Mouse (Mus musculus): ENCODE measurements at regions not wholly inside any gene's neighbourhood (a gene's known extent, or its start where the extent isn't known, plus 50 kb on each side); places are given as distances from the start of the nearest gene placed in this dataset.

- no peaks in the 10 kb centered on the region for H3K4me1 ChIP-seq (ENCODE audit: control insufficient read depth, insufficient read depth, low read length)
- H3K9ac ChIP-seq (ENCODE audit: low read depth, low read length, severe bottlenecking), result no peak overlapping the region
- H3K4me2 ChIP-seq (replicated peaks; ENCODE audit: low read depth, low read length, severe bottlenecking), result no peak overlapping the region
- ATAC-seq (ENCODE audit: low FRiP score, low read depth) (no peak), DNase-seq (ENCODE audit: low spot score) (no peak)
- H3K36me3 ChIP-seq (ENCODE audit: control insufficient read depth, insufficient read depth, low read length), result no peaks in the 10 kb centered on the region
- H3K9me3 ChIP-seq (ENCODE audit: control insufficient read depth, low read length), result no peaks in the 10 kb centered on the region
- no peak overlapping the region for H3K27ac ChIP-seq (replicated peaks; ENCODE audit: low read depth, low read length)
- 100% methylated on average over 1 of the region's 1 CpGs for WGBS
- H3K27me3 ChIP-seq (ENCODE audit: control insufficient read depth, insufficient read depth, low read length), result no peaks in the 10 kb centered on the region
- no peak overlapping the region for H3K4me3 ChIP-seq (replicated peaks; ENCODE audit: low read length)
- no peak for TF ChIP-seq POLR2A (IDR thresholded peaks at IDR 0.05; ENCODE audit: borderline replicate concordance, extremely low read depth, insufficient read depth, insufficient read length)
Observed at GRCm38 (mm10) chr3:39208651-39209050, 321.9 kb downstream of the Fat4 start.

- H3K4me2 ChIP-seq (replicated peaks; ENCODE audit: low read depth, low read length, severe bottlenecking), result no peak overlapping the region
- no peak overlapping the region for H3K4me3 ChIP-seq (replicated peaks; ENCODE audit: low read length)
- H3K27ac ChIP-seq (replicated peaks; ENCODE audit: low read depth, low read length), result no peak overlapping the region
- no peaks in the 10 kb centered on the region for H3K27me3 ChIP-seq (ENCODE audit: control insufficient read depth, insufficient read depth, low read length)
- H3K4me1 ChIP-seq (ENCODE audit: control insufficient read depth, insufficient read depth, low read length), result no peaks in the 10 kb centered on the region
- no peak for ATAC-seq (ENCODE audit: low FRiP score, low read depth)
- TF ChIP-seq POLR2A (IDR thresholded peaks at IDR 0.05; ENCODE audit: borderline replicate concordance, extremely low read depth, insufficient read depth, insufficient read length), result no peak
- no peak overlapping the region for H3K9ac ChIP-seq (ENCODE audit: low read depth, low read length, severe bottlenecking)
- H3K36me3 ChIP-seq (ENCODE audit: control insufficient read depth, insufficient read depth, low read length), result no peaks in the 10 kb centered on the region
- WGBS, result 74% methylated on average over 8 of the region's 8 CpGs
- no peaks in the 10 kb centered on the region for H3K9me3 ChIP-seq (ENCODE audit: control insufficient read depth, low read length)
- no peak for DNase-seq (ENCODE audit: low spot score)
Observed at GRCm38 (mm10) chr3:39209382-39210165, 322.8 kb downstream of the Fat4 start.

DNA sequence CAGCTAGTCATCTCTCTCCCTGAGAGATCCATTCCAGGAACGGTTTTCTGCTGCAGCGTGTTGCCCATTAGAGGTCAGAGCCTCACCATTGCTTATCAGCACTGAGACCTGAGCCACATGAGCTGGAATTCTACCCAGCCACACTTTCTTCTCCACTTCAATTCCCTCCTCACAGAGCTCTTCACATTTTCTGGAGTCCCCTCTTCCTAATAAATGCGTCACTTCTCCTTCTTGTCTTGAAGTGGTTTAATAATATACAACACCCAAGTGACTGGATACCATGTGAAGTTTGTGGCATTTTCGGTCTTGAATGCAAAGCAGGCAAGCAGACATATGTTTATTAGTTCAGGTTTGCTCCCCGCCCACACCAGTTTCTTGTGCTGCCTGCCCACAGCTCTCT lies 324.9 kb downstream of the Fat4 start:
- Histone ChIP-seq H3K9me3 (ENCODE audit: control insufficient read depth, low read length) (no peaks in the 10 kb centered on the region), H3K4me2 (replicated peaks; ENCODE audit: low read depth, low read length, severe bottlenecking) (no peak overlapping the region), H3K27ac (replicated peaks; ENCODE audit: low read depth, low read length) (no peak overlapping the region), H3K36me3 (ENCODE audit: control insufficient read depth, insufficient read depth, low read length) (no peaks in the 10 kb centered on the region), H3K9ac (ENCODE audit: low read depth, low read length, severe bottlenecking) (no peak overlapping the region), H3K27me3 (ENCODE audit: control insufficient read depth, insufficient read depth, low read length) (no peaks in the 10 kb centered on the region), H3K4me1 (ENCODE audit: control insufficient read depth, insufficient read depth, low read length) (no peaks in the 10 kb centered on the region), H3K4me3 (replicated peaks; ENCODE audit: low read length) (no peak overlapping the region)
- WGBS, result 37% methylated on average over 5 of the region's 5 CpGs
- TF ChIP-seq POLR2A (IDR thresholded peaks at IDR 0.05; ENCODE audit: borderline replicate concordance, extremely low read depth, insufficient read depth, insufficient read length), result no peak
- DNase-seq (ENCODE audit: low spot score) (no peak), ATAC-seq (ENCODE audit: low FRiP score, low read depth) (no peak)

GRCm38 (mm10) chr3:39220011-39220706 lies 333.4 kb downstream of the Fat4 start:
- no peak for TF ChIP-seq POLR2A (IDR thresholded peaks at IDR 0.05; ENCODE audit: borderline replicate concordance, extremely low read depth, insufficient read depth, insufficient read length)
- Histone ChIP-seq H3K27me3 (ENCODE audit: control insufficient read depth, insufficient read depth, low read length) (no peaks in the 10 kb centered on the region), H3K9me3 (ENCODE audit: control insufficient read depth, low read length) (no peaks in the 10 kb centered on the region), H3K4me1 (ENCODE audit: control insufficient read depth, insufficient read depth, low read length) (peaks cover 7% of the 10 kb centered on the region), H3K27ac (replicated peaks; ENCODE audit: low read depth, low read length) (no peak overlapping the region), H3K4me2 (replicated peaks; ENCODE audit: low read depth, low read length, severe bottlenecking) (no peak overlapping the region), H3K4me3 (replicated peaks; ENCODE audit: low read length) (no peak overlapping the region), H3K9ac (ENCODE audit: low read depth, low read length, severe bottlenecking) (0 out of 2 replicates have a peak overlapping the region, but pooled peaks have one; percentile 16), H3K36me3 (ENCODE audit: control insufficient read depth, insufficient read depth, low read length) (no peaks in the 10 kb centered on the region)
- 49% methylated on average over 10 of the region's 10 CpGs for WGBS
- DNase-seq (ENCODE audit: low spot score) (peak; percentile 36), ATAC-seq (ENCODE audit: low FRiP score, low read depth) (no peak)

- Histone ChIP-seq H3K4me2 (replicated peaks; ENCODE audit: low read depth, low read length, severe bottlenecking) (no peak overlapping the region), H3K4me3 (replicated peaks; ENCODE audit: low read length) (no peak overlapping the region), H3K9me3 (ENCODE audit: control insufficient read depth, low read length) (no peaks in the 10 kb centered on the region), H3K36me3 (ENCODE audit: control insufficient read depth, insufficient read depth, low read length) (no peaks in the 10 kb centered on the region), H3K27ac (replicated peaks; ENCODE audit: low read depth, low read length) (no peak overlapping the region), H3K4me1 (ENCODE audit: control insufficient read depth, insufficient read depth, low read length) (peaks cover 7% of the 10 kb centered on the region), H3K27me3 (ENCODE audit: control insufficient read depth, insufficient read depth, low read length) (no peaks in the 10 kb centered on the region), H3K9ac (ENCODE audit: low read depth, low read length, severe bottlenecking) (no peak overlapping the region)
- DNase-seq (ENCODE audit: low spot score), result no peak
- no peak for TF ChIP-seq POLR2A (IDR thresholded peaks at IDR 0.05; ENCODE audit: borderline replicate concordance, extremely low read depth, insufficient read depth, insufficient read length)
- ATAC-seq (ENCODE audit: low FRiP score, low read depth), result no peak
- 60% methylated on average over 2 of the region's 2 CpGs for WGBS
Observed at GRCm38 (mm10) chr3:39220707-39221034, 333.9 kb downstream of the Fat4 start.
